Mouse (Mus musculus) mesoderm, embryonic 11.5 days (tissue): ENCODE results near the gene Cntn4.

ENCODE experiments used
- DNase-seq: peaks from one replicate; pipeline ENCODE4 v3.0.0-alpha.2; 2012; ENCODE audit warnings: low read depth, low spot score

The Cntn4 gene

DNA sequence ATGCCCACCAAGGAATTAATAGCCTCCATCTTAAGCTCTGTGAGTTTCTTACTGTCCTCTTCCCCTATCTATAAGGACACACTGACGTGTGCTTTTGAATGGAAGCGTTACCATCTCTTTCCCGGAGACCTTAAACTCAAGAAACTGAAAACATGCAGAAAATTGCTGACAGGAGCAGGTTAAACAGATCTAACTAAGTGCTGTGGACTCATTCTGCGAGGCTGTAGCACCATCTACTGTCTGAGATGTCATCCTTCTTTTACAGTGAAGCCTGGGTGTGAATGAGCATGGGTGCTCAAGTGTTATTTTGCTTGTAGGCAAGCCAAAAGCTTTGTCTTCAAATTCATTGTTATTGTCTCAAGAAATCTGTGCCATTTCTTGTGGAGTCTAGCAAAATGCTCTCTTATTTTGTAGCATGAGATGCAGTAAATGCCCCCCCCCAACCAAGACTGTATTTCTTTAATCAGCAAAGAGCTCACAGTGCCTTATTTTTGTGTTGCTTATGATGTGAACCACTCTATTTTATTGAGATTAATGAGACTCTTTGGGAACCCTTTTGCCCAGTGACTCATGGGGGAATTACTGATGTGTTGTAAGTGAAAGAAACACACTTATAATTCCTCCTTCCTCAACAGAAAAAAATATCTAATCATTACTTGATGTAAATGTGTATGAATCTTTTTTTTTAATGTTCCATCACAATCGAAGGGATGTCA lies 968.2 kb downstream of the Cntn4 start:
- peak; percentile 49 for DNase-seq

DNA sequence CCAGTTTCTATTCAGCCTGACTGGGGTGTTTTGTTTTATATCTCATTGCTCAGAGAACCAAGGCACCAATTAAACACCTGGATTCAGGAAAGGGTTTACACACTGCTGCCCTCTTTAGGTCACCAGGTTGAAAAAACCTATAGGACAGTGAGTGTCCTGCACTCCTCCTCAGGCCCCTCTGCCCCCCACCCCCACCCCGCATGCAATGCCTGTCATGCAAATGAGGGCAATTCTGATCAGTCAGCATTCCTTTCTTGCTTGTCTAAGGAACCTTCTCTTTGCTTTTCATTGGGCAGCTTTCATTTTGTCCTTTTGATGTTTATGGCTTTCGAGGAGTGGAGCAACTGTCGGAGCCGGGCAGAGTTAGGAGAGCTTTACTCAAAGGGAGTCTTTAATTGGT lies 969.5 kb downstream of the Cntn4 start:
- DNase-seq: no peak

DNA sequence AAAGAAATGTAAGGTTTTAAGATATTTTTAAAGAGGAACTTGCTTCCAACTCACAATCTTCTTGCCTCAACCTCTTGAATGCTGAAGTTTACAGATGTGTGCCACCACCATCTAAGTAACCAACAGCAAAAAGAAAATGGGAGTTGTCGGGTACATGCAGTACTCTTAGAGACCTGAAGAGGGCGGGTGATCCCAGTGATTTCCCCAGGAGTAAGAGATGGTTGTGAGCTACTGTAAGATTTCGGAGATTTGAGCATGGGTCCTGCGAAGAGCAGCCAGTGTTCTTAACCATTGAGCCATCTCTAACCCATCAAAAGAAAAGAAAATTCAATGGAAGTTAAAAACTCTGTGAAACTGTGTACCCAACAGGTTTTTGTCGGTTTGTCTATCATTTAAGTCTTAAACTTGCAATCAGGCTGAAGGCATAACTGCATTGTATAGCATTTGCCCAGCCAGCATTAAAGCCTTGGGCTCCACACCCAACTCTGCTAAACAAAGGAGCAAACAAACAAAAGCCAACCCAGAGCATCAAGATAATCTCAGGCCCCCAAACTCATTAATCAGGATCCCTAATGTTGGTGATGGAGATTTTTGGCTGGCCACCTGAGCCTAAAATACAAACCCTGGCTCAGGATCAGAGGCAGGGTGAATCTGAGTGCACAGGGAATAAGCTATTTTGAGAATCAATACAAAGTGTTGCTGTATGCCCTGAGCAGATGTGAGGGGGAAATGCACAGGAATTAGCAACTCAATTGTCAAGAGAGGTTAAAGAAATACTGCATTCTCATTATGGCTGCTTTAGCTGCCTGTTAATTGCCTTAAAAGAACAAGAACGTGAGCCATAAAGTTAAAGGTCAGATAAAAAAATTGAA lies 986.6 kb downstream of the Cntn4 start:
- DNase-seq: peak; percentile 60

DNA sequence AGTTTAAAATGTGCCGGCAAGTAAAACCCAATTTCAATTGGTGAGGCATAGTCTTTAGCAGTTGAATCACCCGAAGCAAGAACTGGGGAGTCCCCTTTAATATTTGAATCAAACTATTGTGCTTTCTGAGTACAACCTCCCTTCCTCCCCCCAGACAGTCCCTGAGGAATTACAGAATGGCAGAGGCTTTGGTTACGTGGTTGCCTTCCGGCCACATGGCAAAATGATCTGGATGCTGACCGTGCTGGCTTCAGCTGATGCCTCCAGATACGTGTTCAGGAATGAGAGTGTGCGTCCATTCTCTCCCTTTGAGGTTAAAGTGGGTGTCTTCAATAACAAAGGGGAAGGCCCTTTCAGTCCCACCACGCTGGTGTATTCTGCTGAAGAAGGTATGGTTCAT lies 998.1 kb downstream of the Cntn4 start:
- DNase-seq: no peak

DNA sequence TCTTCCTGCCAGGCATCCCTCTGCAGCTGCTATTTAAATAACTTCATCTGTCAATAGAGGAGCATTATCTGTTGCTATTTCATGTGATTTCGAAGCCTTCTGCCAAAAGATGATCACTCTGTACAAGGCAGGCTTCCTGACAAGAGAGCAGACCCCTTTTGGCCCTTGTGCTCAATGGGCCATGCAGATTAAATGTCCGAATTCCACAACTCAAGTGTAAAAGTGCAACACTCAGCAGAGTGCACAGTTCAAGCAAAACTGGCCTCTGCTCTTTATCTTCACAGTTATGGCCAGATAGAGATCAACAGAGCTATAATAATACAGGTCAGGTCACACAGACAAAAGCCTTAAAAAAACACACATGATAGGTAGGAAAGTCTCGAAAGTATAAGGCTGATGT lies 1024.5 kb downstream of the Cntn4 start:
- DNase-seq: no peak

DNA sequence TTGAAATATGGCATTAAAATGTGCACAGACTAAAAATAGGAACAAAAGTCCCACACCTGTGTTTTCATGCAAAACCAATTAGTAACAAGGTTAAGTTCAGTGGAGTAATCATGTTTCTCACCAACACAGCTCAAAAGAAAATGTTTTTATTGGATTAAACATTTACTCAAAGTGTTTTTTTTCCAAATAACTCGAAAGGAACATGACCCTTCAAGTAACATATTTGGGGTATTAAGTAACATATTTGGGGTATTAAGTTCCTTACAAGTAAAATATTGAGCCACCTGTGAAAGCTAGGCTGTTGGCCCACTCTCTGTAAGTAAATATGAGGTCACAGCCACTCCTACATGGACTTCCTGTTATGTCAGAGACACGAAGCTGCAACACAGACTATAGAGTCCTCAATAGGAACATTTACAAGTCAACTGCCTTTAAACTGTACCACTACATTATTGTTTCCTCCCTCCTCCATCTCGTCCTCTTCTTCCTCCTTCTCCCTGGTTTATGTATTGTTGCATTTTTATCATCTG lies 1028.1 kb downstream of the Cntn4 start:
- no peak for DNase-seq

DNA sequence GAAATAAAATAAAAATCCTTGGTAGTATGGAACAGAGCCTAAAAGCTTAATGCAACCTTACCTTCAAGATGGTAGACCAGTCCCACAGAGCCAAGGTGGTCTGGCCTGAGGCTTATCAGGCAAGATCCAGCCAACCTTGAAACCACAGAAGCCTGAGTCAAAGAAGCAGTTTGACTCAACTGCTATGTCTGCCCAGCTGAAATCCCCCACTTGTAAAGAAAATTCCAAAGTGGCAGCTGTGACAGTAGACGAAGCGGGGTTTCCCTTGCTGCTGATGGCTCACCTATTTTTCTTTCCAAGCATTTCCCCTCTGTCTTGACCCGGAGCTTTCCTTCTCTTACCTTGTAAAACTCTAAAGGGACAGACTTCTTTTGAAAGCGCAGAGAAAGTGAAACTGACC lies 1048.2 kb downstream of the Cntn4 start:
- no peak for DNase-seq

DNA sequence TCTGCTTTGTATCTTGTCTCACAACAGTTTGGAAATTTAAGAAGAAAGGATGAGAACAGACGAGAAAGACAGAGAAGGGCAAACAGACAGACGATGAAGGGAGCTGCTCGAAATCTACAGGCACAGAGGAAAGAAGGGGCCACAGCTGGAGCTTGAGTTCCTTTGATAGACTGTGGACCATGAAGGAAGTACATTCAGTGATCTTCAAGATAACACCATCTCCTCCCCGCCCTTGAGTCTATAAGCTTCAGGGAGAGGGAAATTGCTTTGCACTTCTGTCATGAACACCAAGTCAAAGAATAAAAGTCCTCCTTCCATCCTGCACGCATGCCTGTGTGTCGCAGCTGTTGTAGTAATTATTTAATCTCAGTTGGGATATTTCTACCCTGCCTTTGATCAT lies 1048.6 kb downstream of the Cntn4 start:
- DNase-seq: no peak

DNA sequence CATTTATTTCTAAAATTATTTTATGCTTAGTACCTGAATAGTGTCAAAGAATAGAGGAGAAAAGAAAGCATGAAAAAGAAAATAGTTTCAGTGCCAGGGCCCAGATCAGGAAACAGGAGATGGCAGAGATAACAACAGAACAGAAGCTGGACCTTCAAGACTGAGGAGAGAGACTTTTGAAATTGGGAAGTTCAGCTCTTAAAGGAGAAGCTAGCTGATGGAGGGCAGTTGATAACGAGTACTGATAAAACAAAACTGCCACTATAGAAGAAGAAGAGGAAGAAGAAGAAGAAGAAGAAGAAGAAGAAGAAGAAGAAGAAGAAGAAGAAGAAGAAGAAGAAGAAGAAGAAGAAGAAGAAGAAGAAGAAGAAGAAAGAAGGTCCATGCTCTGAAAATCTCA lies 1050.2 kb downstream of the Cntn4 start:
- DNase-seq: no peak

DNA sequence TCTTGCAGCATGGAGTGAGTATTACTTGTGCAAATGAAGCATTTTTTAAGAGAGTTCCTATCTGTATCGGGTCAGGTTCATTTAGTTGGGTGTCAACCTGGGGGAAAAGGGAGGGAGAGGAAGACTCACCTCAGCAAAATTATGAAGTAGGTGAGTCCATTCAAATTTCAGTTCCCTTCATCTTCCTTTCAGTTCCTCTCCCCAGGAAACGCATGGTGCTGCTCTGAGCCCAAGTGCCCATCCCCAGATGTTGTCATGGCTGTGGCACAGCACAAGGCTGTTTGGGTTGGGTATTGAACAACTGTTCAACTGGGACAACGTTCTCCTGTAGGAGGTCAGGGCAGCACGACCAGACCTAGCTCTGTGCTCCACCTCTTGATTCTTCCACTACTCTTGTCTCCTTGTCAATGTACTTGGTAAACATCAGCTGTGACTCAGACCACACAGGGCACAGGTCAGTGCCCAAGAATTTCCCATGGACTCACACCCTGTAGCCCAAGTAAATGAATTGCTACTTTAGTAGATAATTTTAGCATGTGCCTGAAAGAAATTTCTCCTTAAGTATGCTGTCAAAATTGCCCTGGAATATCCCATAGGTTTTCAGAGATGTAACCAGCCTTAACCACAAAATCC lies 1052.3 kb downstream of the Cntn4 start:
- no peak for DNase-seq

DNA sequence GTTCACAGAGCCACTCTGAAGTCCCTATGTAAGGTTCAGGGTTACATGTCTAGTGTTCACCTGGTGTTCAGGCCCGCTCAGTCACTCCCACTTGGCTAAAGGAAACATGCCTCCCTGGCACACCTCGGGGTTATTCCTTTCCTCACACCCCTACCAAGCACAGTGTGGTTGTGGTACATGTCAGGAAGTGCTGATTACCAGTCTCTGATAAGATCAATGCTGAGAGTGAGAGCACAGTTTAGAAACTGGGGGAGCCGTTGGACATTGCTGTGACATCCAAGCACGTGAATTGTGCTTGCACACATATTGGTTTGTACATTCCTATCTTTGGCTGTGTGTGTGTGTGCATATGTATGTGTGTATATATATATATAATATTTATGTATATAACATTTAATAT lies 1055.1 kb downstream of the Cntn4 start:
- no peak for DNase-seq

DNA sequence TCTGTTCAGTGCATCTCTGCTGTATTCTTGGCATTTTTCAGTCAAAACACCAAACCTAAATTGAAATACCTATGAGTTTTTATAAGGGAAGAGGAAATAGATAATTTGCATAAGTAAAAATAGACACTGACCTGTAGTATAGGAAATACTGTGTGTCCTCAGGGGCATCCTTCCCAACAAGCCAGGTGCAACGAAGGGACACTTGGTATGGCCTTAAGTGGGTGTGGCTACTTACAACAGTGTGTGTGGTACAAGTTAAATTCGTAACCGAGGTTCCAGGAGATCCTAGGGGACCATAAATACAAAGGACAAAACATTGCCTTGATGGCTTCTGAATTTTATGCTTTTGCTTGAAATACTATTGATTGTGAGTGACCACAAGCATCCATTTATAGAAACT lies 1060.8 kb downstream of the Cntn4 start:
- no peak for DNase-seq

DNA sequence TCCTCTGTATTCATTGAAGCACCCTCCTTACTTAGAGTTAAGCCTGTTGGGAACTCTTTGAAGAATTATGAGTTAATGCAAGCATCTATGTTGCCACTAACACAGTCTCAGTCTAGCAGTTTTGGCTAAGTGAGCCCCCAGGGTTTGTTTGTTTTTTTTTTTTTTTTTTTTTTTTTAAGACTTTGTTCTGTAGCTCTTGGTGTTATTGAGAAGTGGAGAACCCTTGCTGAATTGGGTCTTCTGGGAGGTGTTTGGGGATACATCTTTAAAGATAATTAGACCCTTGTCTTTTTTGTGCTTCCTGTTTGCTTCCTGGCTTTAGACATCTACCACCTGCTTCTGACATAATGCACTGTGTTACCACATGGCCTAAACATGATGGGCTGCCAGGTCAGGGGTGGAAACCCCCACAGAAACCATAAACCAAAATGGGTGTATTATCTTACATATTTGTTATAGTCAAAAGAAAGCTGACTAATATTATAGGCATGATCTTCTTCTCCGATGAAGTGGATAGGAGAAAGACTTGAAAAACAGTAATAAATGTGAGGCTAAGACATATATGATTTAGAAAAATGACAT lies 1062.9 kb downstream of the Cntn4 start:
- no peak for DNase-seq

DNA sequence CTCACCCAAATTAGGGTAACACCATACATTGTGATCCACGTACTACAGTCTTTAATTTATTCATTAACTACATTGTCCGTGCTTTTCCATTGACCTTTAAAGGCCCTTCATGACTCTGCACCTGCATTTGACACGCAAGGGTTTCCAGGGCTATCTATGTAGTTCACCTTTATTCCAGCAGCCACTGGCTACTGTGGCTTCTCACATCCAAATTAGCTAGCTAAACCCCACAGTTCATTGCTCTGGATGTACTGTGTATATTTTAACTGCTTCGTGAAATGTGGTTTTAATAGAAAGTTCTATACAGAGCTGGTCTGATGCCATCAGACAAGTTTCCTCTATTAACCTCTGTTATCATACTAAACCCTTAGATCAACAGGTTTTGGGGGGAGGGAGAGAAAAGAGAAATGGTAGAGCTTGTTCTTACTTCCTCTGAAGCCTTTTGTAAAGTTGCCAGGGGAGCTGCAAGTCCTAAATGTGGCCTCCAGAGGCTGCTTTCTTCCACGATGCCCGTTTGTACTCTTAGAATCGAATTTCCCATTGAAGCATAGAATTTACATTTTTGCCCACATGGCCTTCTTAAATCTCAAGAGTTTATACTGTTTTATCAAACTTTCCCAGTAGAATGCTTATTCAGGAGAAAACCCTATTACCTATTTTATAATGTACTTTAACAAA lies 1066.2 kb downstream of the Cntn4 start:
- no peak for DNase-seq

DNA sequence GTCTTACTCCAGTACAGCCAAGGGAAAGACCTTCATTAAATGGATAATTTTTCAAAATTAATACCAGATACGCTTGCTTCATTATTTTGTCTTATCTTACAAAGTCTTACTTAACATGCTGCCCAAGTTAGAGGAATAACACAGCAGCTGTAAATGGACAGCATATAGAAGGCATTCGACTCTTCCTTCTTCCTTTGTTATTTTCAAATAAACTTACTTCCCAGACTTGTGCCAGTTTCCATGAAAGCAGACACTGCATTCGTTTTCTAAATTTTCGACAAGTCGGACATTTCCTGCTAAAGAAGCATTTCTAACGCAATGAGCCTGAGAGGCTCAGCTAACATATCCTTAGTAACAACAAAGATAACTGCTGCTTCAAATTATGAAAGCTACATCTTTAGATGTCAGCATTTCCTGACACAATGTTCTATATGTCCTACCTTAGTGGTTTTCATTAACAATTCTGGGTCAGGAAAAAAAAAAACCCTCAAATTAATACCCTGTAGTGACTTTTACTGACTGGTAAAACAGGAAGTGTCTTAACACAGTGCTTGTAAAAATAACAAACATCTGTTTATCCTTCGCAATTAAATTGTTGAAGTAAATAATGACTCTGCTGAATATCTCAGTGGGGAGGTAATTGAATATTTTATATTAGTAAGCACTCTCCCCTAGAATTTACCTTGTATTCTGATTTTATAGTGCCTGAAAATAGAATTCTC lies 1068.4 kb downstream of the Cntn4 start:
- no peak for DNase-seq

DNA sequence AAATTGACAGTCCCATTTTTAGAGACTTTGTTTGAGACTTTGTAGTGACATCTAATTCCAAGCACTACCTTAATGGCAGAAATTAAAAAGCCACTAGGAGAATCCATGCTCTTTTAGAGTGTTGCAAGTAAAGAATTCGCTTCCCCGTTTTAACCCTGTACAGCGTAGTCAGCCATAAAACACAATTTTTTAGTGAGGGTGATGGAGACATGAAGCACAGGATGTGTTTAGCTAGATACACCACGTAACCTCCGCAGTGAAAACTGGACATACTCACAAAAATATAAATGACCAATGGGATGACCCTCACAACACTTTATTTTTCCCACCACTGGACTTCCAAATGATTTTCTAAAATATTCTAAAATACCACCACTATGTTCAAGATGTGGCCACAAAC lies 1069.8 kb downstream of the Cntn4 start:
- no peak for DNase-seq

DNA sequence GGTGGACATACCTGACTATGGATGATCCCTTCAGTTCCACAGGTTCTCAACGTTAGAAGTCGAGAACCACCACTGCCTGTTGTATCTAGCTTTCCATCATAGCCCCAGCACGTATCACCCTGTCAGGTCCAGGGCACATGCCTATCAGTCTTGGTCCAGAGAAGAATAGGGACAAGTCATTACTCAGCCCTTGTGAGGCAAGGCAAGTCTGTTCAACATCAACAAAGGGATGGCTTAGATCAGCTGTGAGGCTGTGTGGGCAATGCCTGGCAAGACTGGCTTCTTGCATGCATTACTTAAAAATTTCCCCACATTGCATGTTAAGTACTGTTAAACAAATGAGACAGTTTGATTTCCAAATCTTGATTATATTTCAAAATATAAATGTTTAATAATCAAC lies 1070.3 kb downstream of the Cntn4 start:
- no peak for DNase-seq
